Mouse (Mus musculus): Measurements from ENCODE around the gene Fam189a1.

DNA sequence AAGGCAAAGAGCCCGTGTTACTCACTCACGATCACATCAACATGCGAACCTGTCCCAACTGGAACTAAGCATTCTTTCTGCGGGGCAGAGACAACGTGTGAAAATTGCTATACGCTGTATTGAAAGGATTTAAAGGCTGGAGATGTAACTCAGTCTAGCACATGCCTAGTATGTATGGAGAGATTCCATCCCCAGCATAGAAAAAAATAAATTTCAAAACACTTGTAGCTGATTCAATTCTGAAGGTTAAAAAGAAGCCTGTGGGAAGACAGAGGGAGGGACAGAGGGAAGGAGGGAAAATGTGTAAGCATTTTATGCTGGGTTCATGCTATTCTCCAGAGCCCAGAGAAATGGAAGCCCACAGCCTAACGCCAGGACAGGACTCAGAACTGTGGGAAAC lies 2.5 kb downstream of the Fam189a1 start:
- TF ChIP-seq CTCF (IDR thresholded peaks at IDR 0.05; ENCODE audit: low read depth, low read length) (no peak), POLR2A (IDR thresholded peaks at IDR 0.05; ENCODE audit: borderline replicate concordance, low read depth, low read length) (no peak)

Measured in bone marrow macrophage, adult 2 months (primary cell).